Mouse (Mus musculus): ENCODE data around the gene Dgki.

- TF ChIP-seq CTCF (IDR thresholded peaks at IDR 0.05; ENCODE audit: low read depth, low read length) (no peak), POLR2A (IDR thresholded peaks at IDR 0.05; ENCODE audit: borderline replicate concordance, low read depth, low read length) (no peak)
Observed at GRCm38 (mm10) chr6:36806906-36807305, 493.1 kb downstream of the Dgki start.
